Mouse (Mus musculus): ENCODE data around the gene Hyal6.

Hyal6 gene

DNA sequence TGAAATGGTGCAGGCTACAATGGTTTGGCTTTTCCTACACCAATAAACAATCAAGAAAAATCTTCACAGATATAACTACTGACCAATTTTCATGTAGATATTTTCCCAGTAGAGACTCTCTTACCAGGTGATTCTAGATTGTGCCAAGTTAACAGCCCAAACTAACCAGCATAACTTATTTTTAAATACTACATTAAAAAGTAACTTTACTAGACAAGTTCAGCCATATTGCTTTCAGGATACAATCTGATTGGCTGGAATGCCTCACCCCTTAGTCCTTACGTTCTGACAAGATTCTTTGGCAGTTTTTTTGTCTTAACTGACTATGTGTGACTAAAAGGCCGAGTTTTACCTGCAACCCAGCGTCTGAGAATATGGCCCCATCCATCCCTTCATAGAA, at the start of gene Hyal6:
Hyal6 (plus strand) TSS at position 301 of the 400 bp plus-strand sequence.
- DNase-seq = no peak

GRCm38 (mm10) chr6:24687871-24688270, 45.2 kb upstream of the Hyal6 start:
- DNase-seq = no peak

DNA sequence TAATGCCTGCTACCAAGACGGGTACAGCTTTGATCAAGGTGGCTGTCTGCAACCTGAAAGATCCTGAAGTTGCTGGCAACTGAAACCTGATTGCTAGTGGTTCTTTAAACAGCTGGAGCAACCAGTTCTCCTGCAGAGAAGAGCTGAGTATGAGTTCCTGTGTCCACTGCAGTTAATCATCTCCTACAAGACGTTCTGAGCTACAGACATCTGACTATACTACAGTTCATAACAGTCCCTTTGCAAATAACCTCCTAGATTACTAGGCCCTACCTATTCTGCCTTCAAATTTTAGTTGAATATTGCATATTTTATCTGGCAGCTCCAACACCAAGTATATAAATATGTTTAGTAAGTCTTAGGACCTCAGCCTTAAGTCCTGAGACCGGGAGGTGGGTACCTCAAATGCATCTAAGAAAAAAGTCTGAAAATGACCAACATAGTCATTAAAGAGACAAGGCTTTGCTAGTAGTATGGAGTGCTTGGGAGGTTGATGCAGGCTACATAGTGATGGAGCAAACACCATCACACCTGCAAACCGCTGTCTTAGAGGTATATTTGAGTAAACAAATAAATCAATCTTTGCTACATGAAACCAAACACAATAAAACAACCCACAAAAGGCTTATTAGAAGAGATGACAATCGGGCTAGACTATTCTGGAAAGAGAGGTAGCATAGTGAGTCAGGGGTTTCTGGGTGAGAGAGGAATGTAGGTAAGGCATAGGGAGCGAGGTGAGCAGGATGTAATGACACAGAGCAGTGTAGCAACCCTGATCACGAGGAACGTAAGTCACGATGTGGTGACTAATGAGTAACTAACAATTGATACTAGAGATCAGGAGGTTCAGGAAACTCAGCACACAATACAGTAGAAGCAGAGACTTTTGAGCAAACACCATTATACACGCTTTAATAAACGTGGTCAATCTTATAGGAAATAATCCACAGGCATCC, 38.3 kb upstream of the Hyal6 start:
- DNase-seq = no peak

DNA sequence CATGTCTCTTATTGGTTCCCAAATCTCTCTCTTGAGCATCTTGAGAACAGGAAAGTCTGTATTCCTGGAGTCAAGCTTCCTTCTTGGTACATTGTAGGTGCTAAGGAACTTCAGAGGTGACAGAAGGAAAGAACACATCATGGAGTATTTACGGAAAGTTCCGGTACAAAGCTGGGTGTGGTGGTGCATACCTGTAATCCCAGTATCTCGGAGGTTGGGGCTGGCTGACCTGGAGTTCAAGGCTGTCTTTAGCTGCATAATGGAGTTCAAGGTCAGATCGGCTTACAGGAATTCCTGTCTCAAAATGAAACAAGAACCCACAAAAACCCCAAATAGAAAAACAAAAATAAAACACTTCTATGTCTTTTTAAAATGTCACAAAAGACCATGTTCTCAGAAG, 36.9 kb upstream of the Hyal6 start:
- no peak for DNase-seq

DNA sequence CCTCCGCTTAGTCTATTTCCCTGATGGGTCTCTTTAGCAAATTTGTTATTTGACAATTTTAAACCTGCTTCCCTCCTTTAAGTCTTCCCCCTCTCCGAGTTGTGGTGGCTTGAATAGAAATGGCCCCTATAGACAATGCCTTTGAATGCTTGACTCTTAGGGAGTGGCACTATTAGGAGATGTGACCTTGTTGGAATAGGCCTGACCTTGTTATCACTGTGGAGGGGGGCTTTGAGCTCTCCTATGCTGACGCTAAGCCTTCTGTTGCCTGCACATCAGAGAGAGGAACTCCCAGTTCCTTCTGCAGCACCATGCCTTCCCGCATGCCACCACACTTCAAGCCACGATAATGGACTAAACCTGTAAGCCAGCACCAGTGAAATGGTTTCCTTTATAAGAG, 35.8 kb upstream of the Hyal6 start:
- no peak for DNase-seq

- no peak for DNase-seq
Measured at GRCm38 (mm10) chr6:24707090-24707489, 26.0 kb upstream of the Hyal6 start.

- DNase-seq = no peak
Measured at GRCm38 (mm10) chr6:24707499-24707898, 25.5 kb upstream of the Hyal6 start.

DNA sequence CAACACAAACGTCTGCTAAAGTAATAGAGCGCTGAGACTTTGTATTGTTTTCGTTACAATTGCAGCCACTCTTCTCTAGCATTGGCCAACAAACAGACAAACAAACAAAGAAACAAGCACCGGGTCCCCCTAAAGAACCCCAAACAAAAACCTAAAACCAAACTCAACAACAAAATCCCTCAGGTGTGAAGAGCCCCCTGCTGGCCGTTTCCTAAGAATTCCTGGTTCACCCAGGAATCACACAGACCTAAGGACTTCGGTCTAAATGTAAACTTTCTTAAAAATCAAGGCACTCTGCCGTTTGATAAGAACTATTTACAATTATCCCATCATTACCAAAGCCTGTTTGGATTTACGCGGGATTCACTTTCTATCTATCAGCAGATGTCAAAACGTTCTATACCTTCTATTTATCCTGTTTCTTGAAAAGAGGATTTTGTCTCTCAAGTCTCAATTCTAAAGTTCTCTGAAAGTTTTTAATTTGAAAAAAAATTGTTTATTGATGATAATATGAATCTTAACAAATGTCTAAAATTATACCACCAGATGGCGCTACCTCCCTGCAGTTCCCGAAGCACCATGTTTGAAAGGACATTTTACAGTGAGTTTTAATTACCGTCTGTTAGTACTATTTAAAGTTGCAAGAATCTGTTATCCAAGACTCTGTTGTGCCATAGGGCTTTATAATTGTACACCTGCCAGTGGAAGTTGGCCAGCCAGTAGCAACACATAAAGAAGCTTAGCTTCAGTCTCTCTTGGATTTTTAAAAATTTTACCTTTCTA, 11.5 kb upstream of the Hyal6 start:
- DNase-seq = peak in 1 of 2 experiments; percentile 5

DNA sequence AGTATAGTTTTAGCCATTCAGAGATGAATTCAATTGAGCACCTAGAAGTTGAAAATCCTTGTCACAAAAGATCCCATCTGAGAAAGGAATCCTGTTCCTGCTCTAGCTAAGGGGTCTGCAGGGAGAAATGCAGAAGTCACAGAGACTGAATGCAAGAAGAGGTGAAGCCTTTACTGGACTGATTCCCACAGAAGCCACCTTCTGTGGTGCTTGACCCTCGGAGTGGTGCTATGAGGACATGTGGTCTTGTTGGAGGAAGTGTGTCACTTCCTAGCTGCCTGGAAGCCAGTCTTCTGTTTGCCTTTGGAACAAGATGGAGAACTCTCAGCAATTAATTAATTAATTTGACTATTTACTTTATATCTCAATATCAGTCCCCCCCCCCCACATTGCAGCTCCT, 4.9 kb upstream of the Hyal6 start:
- no peak for DNase-seq

DNA sequence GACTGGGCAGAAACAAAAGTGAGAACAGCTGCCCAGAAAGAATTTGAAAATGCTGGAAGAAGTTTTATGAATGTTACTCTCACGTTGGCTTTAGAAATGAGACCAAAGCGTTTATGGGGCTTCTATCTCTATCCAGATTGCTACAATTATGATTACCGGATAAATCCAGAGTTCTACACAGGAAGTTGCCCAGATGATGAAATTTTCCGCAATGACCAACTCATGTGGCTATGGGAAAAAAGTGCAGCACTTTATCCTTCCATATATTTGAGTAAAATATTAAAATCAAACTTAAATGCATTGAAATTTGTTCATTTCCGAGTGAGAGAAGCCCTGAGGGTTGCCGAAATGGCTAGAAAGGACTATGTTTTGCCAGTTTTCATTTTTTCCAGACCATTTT, 1.5 kb downstream of the Hyal6 start:
- no peak for DNase-seq

DNA sequence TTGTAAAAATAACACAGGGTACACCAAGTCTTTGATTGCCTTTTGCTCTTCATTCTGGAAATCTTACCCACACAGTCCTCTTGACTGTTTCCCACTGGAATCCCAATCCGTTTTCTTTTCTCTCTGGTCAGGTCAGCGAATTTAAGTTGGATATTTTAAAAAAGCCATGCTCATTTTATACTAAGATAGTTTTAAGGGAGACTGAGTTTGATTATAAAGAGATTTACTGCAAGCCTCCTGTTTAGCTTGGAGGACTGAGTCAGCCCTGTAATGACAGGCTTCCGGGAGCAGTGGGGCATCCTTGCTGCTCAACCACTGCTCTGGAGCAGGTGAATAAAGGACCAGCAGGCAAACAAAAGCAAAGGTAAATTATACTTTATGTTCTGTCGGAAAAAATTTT, 15.0 kb downstream of the Hyal6 start, which contains the start of gene Hyal4:
Hyal4 (plus strand) TSS at position 301 of the 400 bp plus-strand sequence.
- no peak for DNase-seq

GRCm38 (mm10) chr6:24759281-24759680, 26.2 kb downstream of the Hyal6 start:
- no peak for DNase-seq

DNA sequence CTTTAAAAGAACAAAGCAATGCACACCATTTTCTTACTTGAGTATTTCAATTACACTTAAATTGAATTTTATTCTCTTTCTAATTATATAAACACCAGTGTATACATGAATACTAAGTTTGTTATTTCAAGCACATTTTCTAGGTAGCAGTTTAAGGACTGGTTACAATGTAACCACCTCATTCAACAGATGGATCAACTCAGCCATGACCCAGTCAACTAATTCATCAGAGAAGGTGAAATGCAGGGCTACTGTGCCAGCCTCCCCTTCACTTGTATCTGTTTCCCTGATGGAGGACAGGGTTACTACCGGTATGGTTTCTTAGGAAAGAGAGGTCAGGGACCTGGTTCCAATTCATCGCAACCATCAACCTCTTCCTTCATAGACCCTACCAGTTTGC, 33.2 kb downstream of the Hyal6 start:
- no peak for DNase-seq

- no peak for DNase-seq
Measured at GRCm38 (mm10) chr6:24779182-24779581, 46.1 kb downstream of the Hyal6 start.

- DNase-seq = no peak
Measured at GRCm38 (mm10) chr6:24790888-24791287, 57.8 kb downstream of the Hyal6 start, which contains the start of gene Spam1. Gene Spam1, plus strand, starts transcription at chr6:24791188.

All from lung, adult 18-20 months (tissue).